Mouse (Mus musculus): Measurements from ENCODE around the gene Zfp536. TPM values are rescaled to one million over a fixed set of nuclear protein-coding genes. Genes with fewer than 3 reads are reported as not detected.

The Zfp536 gene
- total RNA-seq (2015) (0.13 TPM in 1 of 2 replicates, not detected in the other), total RNA-seq (2017) (0.33 TPM in 1 of 2 replicates, not detected in the other)

DNA sequence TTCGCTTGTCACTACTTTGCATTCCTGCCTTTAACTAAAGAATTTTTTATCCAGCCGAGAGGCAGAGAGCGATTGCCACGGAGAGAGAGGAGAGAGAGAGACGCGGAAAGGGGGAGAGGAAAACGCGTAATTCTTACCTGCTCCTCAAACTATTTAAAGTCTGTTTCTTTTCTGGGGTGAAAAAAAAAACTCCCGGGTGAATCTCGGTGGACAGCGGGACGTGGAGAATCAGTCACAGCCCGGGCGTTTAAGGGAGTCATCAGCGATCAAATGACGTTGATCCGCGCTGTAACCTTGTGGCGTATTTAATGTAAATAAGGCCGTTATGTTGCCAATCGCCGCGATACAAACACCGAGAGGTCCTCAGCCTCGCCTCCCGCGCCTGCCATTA is at the start of gene Zfp536:
TSS of gene Zfp536 (minus strand) at position 330 of the 391 bp plus-strand sequence.
- no peak for ATAC-seq (ENCODE audit: poor library complexity, severe bottlenecking)

DNA sequence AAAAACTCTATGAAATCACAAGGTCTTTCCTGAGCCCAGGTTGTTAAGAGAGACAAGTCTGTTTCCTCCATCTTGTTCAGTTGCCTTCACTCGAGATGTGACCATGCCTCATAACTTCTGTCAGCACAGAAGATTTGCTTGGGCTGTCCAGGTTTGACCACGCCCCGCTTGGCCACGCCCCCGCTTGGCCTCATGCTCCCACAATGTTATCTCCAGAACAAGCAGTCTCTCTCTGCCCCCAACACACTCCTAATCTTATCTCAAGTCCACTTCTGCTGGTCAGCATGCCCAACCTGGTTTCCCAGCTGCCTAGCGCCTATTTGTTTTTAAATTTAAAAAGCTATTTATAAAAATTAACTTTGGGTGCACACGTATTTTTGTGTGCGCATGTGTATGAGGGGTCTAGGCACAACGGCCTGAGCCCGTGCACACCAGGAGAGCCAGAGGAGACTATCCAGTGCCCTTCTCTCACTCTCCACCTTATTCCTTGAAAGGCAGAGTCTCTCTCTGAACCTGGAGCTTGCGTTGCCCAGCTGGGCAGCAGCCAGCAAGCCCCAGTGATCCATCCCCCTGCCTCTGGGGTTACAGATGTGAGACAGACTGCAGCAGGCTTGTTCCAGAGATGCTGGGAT is 47.3 kb upstream of the Zfp536 start:
- no peak for ATAC-seq (ENCODE audit: poor library complexity, severe bottlenecking)

DNA sequence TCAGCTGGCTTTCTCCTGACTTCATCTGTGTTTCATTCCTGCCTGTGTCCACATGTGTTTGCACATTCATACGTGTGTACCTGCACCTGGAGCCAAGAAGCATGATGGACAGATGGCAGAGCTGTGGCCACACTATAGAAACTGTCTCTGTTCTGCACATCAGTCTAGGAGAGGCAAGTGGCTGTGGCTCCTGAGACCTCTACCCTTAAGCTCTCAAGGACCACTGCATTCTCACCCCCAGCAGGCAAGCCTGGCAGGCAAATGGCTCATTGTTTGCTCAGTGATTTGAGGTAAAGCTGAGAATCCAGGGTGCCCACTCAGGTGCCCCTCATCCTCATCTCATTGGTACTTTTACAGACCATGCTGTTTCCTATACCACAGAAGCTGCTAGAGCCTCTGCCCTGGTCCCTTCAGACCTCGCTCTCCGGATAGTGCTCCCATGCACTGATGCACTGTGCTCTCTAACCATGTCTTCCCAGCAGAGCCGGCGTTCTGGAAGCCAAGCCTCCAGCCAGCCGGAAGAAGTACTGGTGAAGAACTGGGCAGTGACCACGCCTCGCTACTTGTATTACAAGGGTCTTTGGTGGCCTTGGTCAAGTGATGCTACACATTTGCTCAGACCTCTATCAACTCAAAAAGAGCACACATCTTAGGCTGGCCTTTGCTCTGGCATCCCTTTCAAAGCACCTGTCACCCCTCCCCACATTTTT is 45.3 kb upstream of the Zfp536 start:
- no peak for ATAC-seq (ENCODE audit: poor library complexity, severe bottlenecking)

DNA sequence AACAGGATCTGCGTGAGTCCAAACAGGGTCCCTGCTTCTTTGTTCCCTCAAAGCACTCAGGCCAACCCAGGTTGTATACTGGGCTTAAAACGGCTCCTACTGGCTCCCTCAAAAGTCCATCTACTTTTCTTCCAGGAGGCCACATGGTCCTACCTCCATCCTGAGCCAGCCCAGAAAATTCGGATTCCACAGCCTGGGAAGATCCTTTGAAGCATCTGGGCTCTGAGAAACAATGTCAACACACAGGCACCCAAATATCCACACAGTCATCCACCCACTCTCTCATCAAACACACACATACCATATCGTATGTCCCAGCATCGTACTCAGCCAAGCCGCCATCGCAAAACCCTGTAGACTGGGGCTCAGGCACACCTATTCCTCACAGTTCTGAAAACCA is 43.5 kb upstream of the Zfp536 start:
- ATAC-seq (ENCODE audit: poor library complexity, severe bottlenecking) = no peak

DNA sequence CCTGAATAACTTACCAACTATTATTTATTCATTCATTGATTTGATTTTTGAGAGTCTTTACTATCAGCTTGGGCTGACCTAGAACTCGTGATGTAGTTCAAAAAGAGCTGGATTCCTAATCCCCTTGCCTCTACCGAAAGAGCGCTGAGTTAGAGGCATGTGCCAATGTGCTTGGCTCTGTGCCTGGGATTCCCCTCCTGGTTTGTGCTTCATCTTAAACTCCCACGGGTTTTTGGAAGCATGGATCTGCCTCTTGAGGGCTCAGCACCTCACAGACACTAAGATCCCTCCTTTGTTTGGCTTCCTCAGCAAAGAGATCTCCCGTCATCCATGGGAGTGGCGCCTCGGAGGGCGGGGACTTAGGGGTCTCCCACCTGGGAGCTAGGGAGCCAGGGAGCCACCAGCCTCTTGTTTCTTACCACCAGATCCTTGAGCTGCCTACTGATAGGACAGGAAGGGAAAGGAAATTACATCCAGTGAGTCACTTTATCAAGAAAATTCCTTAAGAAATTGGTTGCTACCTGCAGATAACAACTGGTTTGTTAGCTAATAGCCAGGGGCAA is 41.5 kb upstream of the Zfp536 start:
- no peak for ATAC-seq (ENCODE audit: poor library complexity, severe bottlenecking)

DNA sequence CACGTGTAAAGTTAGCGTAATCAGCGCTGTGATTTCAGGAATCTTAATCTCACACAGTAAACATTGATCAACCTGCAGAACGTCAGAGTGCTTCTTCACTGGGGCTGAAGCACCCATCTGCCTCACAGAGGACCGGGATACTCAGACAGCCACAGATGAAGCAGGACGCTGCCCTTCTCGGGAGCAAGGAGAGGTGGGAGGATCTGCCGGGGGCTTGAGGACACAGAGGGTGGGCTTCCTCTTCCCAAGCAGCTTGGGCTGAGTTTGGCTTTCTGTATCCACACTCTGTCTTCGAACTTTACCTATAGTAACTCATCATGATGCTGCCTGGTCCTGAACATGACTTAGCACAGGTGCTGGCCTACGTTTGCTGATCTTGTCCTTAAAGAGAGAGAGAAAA is 40.2 kb upstream of the Zfp536 start:
- no peak for ATAC-seq (ENCODE audit: poor library complexity, severe bottlenecking)

DNA sequence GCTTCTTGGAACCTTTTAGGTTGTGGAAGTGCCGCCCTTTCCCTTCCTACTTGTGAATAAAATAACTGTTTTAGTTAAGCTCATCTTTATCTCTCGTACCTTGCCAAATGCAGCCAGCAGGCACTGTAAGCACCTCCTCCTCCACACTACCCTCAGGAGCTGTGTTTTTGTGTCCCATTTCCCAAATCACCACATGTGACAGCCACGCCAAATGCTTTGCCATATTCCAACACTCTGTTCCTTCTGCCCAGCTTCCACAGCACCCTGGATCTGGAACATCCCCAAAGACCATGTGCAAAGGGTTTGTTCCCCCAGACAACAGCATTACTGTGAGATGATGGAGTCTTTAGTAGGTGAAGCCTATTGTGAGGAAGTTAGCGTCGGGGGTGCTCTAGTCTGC is 36.5 kb upstream of the Zfp536 start:
- ATAC-seq (ENCODE audit: poor library complexity, severe bottlenecking) = no peak

DNA sequence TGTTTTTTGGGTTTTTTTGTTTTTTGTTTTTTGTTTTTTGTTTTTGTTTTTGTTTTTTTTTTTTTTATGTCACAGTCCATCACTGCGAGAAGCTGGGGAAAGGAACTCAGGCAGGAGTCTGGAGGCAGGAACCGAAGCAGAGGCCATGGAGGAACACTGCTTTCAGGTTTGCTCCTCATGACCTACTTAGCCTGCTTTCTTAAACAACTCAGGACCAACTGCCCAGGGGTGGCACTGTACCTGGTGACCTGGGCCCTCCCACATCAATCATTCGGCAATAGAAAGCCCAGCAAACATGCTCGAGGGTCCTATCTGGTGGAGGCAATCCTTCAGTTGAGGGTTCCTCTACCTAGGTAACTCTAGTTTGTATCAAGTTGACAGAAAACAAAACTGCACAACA is 35.6 kb upstream of the Zfp536 start:
- no peak for ATAC-seq (ENCODE audit: poor library complexity, severe bottlenecking)

DNA sequence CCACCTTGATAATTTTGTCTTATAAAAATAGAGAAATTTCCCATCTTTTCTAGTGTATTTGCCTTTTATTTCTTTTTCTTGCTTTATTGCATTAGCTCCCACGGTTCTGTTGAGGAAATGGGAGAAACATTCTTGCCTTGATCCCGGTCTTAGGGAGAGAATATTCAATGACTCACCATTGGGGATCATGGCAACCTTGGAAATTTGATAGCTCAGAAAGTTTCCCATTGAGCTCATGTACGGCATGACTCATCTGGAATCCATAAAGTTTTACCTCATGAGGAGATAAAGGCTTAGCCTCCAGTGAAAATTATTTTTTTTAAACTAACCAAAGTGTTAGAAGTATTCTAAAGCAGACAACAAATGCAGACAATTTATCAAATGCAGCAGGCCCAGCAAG is 27.7 kb upstream of the Zfp536 start:
- ATAC-seq (ENCODE audit: poor library complexity, severe bottlenecking) = no peak

GRCm38 (mm10) chr7:37788721-37789120 is 15.3 kb upstream of the Zfp536 start:
- no peak for ATAC-seq (ENCODE audit: poor library complexity, severe bottlenecking)

- ATAC-seq (ENCODE audit: poor library complexity, severe bottlenecking) = no peak
Observed at GRCm38 (mm10) chr7:37775502-37775901, 2.1 kb upstream of the Zfp536 start.

- ATAC-seq (ENCODE audit: poor library complexity, severe bottlenecking) = no peak
Observed at GRCm38 (mm10) chr7:37774463-37774970, 1.1 kb upstream of the Zfp536 start.

- ATAC-seq (ENCODE audit: poor library complexity, severe bottlenecking) = no peak
Observed at GRCm38 (mm10) chr7:37773906-37774305, 465 bp upstream of the Zfp536 start.

DNA sequence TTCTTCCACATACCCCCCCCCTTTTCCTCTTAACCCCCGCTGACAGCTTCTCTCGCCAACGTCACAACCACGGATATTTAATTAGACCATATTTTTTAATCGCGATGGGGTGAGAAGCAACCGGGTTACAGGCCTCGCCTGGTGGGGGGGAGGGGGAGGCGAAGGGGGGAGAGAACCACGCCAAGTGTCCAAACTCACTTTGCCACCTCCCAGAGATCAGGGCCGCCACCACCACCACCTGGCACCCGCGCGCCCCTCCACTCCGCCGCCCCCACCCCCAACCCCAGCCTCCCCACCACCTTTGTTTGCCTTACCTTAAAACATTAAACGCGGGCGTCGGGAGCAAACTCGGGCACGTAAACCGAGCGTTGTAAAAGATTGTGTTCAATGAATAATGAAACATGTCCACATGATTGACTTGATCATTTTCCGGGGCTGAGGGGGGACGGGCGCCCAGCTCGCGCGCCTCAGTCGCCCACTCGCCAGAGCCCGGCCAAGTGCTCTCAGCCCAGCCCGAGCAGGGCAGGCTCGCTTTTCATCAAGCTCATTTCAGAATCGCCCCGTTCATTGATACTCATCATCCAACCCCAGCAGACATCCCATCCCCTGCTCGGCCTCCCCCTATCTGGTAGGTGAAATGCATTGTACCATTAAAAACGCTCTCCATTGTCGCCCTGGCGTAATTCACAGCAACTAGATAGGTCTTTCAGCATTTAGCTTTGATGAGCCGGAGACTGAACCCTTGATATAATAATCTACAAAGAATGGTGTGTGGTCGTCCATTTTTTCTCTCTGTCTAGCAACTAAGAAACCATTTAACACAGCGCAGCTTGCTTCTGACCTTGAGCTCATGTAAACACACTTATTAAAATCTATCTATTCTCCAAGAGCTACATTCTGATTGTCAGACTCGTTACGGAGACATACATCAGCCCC is 797 bp downstream of the Zfp536 start:
- ATAC-seq (ENCODE audit: poor library complexity, severe bottlenecking) = no peak

DNA sequence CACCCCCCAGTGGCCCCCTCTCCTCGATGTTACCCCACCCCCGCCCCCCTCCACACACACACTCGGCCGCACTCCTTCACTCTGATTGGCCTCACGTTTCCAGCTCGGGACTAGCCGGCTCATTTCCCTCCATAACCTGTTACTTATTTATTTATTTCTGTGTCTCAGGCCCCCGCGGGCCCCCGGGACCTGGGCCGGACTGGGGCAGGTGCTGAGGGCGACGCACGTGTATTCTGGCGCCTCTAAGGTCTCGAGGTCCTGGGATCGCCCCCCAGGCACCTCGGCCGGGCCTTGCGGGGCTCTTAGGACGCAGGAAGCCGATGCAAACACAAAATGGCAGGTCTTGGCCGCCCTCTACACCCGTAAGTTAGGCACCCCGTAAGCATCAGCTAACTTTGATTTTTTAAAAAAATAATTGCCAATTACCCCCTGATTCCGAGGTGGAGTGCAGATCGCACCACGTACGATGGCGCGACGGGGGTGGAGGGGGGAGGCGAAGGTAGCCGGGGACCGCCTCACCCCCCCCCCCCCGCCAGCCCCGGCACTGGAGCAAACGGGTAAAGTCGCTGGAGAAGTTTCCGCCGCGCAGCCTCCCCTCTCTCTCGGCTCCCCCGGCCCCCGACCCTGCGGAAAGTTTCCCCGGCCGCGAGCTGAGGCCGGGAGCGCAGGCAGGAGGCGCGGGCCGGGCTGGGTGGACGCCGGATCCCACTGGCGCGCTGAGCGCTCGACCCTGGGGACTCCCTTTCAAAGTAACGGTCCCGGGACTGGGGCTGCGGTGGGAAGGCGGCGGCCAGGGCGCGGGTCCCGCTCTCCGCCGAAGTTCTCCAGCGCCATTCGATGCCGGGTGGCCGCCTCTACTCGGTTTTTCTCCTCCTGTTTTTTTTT is 1.7 kb downstream of the Zfp536 start:
- no peak for ATAC-seq (ENCODE audit: poor library complexity, severe bottlenecking)

GRCm38 (mm10) chr7:37770400-37771050 is 2.9 kb downstream of the Zfp536 start:
- no peak for ATAC-seq (ENCODE audit: poor library complexity, severe bottlenecking)

- no peak for ATAC-seq (ENCODE audit: poor library complexity, severe bottlenecking)
Observed at GRCm38 (mm10) chr7:37769526-37770399, 3.7 kb downstream of the Zfp536 start.

GRCm38 (mm10) chr7:37769004-37769403 is 4.4 kb downstream of the Zfp536 start:
- no peak for ATAC-seq (ENCODE audit: poor library complexity, severe bottlenecking)

Measured in megakaryocyte, adult 5-6 weeks (primary cell).